Mouse (Mus musculus): Measurements from ENCODE around the gene Plb1. TPM values are rescaled to one million over a fixed set of nuclear protein-coding genes. Genes with fewer than 3 reads are reported as not detected.

The Plb1 gene
- polyA plus RNA-seq, 2 experiments = 1.1 to 1.5 TPM

DNA sequence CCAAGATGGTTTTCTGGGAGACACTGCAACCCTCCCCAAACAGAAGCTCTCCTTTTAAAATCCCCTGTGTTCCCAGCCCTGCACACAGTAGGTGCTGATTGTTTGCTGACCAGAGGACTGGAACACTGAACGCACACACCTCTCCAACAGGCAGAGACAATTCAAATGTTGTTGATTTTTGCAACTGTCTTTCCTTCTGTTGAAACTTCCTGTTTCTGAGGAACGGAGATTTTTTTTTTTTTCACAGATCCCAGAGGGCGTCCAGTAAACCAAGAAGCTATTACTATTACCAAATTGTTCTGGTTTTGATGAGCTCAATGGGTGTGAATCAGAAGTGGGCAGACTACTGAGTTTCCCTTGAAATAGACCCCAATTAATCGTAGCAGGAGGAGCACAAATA lies 38.3 kb upstream of the Plb1 start:
- no peak overlapping the region for H3K9ac ChIP-seq (ENCODE audit: low read depth, low read length, severe bottlenecking)
- DNase-seq (ENCODE audit: low spot score) = no peak
- no peak for ATAC-seq (ENCODE audit: low FRiP score, low read depth)
- WGBS = 63% methylated on average over 4 of the region's 4 CpGs
- H3K4me2 ChIP-seq (replicated peaks; ENCODE audit: low read depth, low read length, severe bottlenecking) = no peak overlapping the region
- H3K27me3 ChIP-seq (ENCODE audit: control insufficient read depth, insufficient read depth, low read length) = no peaks in the 10 kb centered on the region
- H3K9me3 ChIP-seq (ENCODE audit: control insufficient read depth, low read length) = no peaks in the 10 kb centered on the region
- no peak overlapping the region for H3K27ac ChIP-seq (replicated peaks; ENCODE audit: low read depth, low read length)
- no peak for TF ChIP-seq POLR2A (IDR thresholded peaks at IDR 0.05; ENCODE audit: borderline replicate concordance, extremely low read depth, insufficient read depth, insufficient read length)
- no peaks in the 10 kb centered on the region for H3K4me1 ChIP-seq (ENCODE audit: control insufficient read depth, insufficient read depth, low read length)
- H3K36me3 ChIP-seq (ENCODE audit: control insufficient read depth, insufficient read depth, low read length) = no peaks in the 10 kb centered on the region
- H3K4me3 ChIP-seq (replicated peaks; ENCODE audit: low read length) = no peak overlapping the region

DNA sequence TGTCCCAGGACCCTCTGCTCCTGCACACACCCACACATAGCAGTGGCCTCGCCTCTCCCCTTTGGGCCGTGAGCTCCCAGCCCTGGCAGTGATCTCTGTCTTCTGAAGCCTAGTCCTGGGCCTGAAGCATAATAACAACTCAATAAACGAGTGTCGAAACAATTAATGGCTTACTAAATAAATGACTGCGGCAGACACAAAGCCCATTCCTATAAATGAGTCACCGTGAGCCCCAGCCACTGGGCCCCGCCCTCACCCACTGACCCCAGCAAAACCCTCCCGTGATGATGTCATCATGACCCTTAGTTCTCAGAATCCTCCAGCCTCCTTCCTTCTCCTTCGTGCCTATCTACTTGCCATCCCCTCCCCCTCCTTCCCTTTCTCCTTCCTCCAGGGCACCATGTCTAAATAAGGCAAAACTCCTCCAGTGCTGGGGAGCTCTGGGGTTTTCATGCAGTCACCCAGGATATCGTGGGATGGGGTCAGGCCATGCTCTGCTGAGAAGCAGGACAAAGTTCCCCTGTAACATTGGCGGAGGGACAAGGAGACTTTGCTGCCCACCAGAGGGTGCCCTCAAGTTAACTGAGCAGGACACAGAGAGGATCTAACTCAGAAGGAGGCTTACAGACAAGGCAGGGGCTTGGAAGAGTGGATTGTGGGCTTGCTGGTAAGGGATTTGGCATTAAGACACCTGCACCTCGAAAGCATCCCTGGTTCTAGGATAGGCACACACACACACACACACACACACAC lies 36.5 kb upstream of the Plb1 start:
- Histone ChIP-seq H3K27ac (replicated peaks; ENCODE audit: low read depth, low read length) (no peak overlapping the region), H3K4me1 (ENCODE audit: control insufficient read depth, insufficient read depth, low read length) (no peaks in the 10 kb centered on the region), H3K4me3 (replicated peaks; ENCODE audit: low read length) (no peak overlapping the region), H3K4me2 (replicated peaks; ENCODE audit: low read depth, low read length, severe bottlenecking) (no peak overlapping the region), H3K9ac (ENCODE audit: low read depth, low read length, severe bottlenecking) (no peak overlapping the region), H3K36me3 (ENCODE audit: control insufficient read depth, insufficient read depth, low read length) (no peaks in the 10 kb centered on the region), H3K9me3 (ENCODE audit: control insufficient read depth, low read length) (no peaks in the 10 kb centered on the region), H3K27me3 (ENCODE audit: control insufficient read depth, insufficient read depth, low read length) (no peaks in the 10 kb centered on the region)
- 61% methylated on average over 11 of the region's 12 CpGs for WGBS
- ATAC-seq (ENCODE audit: low FRiP score, low read depth) (no peak), DNase-seq (ENCODE audit: low spot score) (no peak)
- TF ChIP-seq POLR2A (IDR thresholded peaks at IDR 0.05; ENCODE audit: borderline replicate concordance, extremely low read depth, insufficient read depth, insufficient read length) = no peak

- TF ChIP-seq POLR2A (IDR thresholded peaks at IDR 0.05; ENCODE audit: borderline replicate concordance, extremely low read depth, insufficient read depth, insufficient read length) = no peak
- peak; percentile 50; the same call in 1 of the 2 replicates for ATAC-seq (ENCODE audit: low FRiP score, low read depth)
- DNase-seq (ENCODE audit: low spot score) = peak; percentile 89
- 16% methylated on average over 4 of the region's 4 CpGs for whole genome bisulfite sequencing
- no peak overlapping the region for H3K27ac ChIP-seq (replicated peaks; ENCODE audit: low read depth, low read length)
- H3K4me1 ChIP-seq (ENCODE audit: control insufficient read depth, insufficient read depth, low read length) = no peaks in the 10 kb centered on the region
- no peaks in the 10 kb centered on the region for H3K27me3 ChIP-seq (ENCODE audit: control insufficient read depth, insufficient read depth, low read length)
- H3K4me3 ChIP-seq (replicated peaks; ENCODE audit: low read length) = no peak overlapping the region
- H3K9ac ChIP-seq (ENCODE audit: low read depth, low read length, severe bottlenecking) = no peak overlapping the region
- H3K36me3 ChIP-seq (ENCODE audit: control insufficient read depth, insufficient read depth, low read length) = no peaks in the 10 kb centered on the region
- no peaks in the 10 kb centered on the region for H3K9me3 ChIP-seq (ENCODE audit: control insufficient read depth, low read length)
- H3K4me2 ChIP-seq (replicated peaks; ENCODE audit: low read depth, low read length, severe bottlenecking) = no peak overlapping the region
These were observed 34.8 kb upstream of the Plb1 start for GRCm38 (mm10) chr5:32197698-32198097.

DNA sequence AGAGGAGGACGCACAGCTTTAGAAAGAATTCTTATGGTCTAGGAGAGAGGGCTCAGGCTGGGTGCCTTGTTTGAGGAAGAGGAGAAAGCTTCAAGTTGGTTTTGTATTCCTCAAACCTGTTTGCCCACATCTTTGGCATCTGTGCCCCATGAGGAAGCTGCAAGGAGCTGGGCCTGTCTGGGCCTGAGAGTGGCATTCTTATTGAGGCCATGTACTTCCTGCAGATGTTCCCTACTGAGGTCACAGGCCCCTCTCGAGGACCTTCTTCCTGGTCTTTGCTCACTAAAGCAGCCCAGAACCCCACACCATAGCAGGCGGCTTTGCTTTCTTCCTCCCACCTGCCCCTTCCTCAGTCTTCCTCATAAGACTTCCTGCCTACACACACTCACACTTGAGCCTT lies 33.4 kb upstream of the Plb1 start:
- 68% methylated on average over 3 of the region's 3 CpGs for WGBS
- H3K9ac ChIP-seq (ENCODE audit: low read depth, low read length, severe bottlenecking) = no peak overlapping the region
- no peak overlapping the region for H3K4me2 ChIP-seq (replicated peaks; ENCODE audit: low read depth, low read length, severe bottlenecking)
- ATAC-seq (ENCODE audit: low FRiP score, low read depth) = no peak
- DNase-seq (ENCODE audit: low spot score) = no peak
- H3K4me1 ChIP-seq (ENCODE audit: control insufficient read depth, insufficient read depth, low read length) = no peaks in the 10 kb centered on the region
- TF ChIP-seq POLR2A (IDR thresholded peaks at IDR 0.05; ENCODE audit: borderline replicate concordance, extremely low read depth, insufficient read depth, insufficient read length) = no peak
- no peaks in the 10 kb centered on the region for H3K27me3 ChIP-seq (ENCODE audit: control insufficient read depth, insufficient read depth, low read length)
- H3K27ac ChIP-seq (replicated peaks; ENCODE audit: low read depth, low read length) = no peak overlapping the region
- H3K9me3 ChIP-seq (ENCODE audit: control insufficient read depth, low read length) = no peaks in the 10 kb centered on the region
- H3K36me3 ChIP-seq (ENCODE audit: control insufficient read depth, insufficient read depth, low read length) = no peaks in the 10 kb centered on the region
- no peak overlapping the region for H3K4me3 ChIP-seq (replicated peaks; ENCODE audit: low read length)

DNA sequence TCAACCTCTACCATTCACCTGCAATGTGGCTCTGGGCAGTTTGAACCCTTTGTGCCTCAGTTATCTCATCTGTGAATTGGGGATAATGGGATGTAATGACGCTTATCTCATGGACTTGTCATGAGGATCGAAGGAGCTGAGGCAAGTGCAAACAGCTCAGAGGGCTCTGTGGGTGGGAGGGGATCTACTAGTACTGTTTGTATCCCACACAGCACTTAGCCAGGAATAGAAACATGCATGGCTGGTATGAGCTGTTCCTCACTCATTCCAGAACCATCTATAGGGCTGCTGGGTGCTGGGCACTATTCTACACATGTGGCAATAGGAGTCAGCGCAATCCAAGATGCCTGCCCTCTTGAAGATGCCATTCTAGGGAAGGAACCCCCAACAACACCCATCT lies 32.9 kb upstream of the Plb1 start:
- WGBS = 89% methylated on average over 3 of the region's 3 CpGs

More for the DNA sequence above, 32.9 kb upstream of the Plb1 start:
- H3K4me1 ChIP-seq (ENCODE audit: control insufficient read depth, insufficient read depth, low read length) = no peaks in the 10 kb centered on the region
- H3K9ac ChIP-seq (ENCODE audit: low read depth, low read length, severe bottlenecking) = no peak overlapping the region
- DNase-seq (ENCODE audit: low spot score) (no peak), ATAC-seq (ENCODE audit: low FRiP score, low read depth) (no peak)
- H3K36me3 ChIP-seq (ENCODE audit: control insufficient read depth, insufficient read depth, low read length) = no peaks in the 10 kb centered on the region
- no peak overlapping the region for H3K4me2 ChIP-seq (replicated peaks; ENCODE audit: low read depth, low read length, severe bottlenecking)
- H3K27ac ChIP-seq (replicated peaks; ENCODE audit: low read depth, low read length) = no peak overlapping the region
- H3K27me3 ChIP-seq (ENCODE audit: control insufficient read depth, insufficient read depth, low read length) = no peaks in the 10 kb centered on the region
- H3K9me3 ChIP-seq (ENCODE audit: control insufficient read depth, low read length) = no peaks in the 10 kb centered on the region
- no peak overlapping the region for H3K4me3 ChIP-seq (replicated peaks; ENCODE audit: low read length)
- TF ChIP-seq POLR2A (IDR thresholded peaks at IDR 0.05; ENCODE audit: borderline replicate concordance, extremely low read depth, insufficient read depth, insufficient read length) = no peak
